Mouse (Mus musculus) heart, postnatal 4 days (tissue): ENCODE measurements around the gene Rpl7l1. TPM values are rescaled to one million over a fixed set of nuclear protein-coding genes. Genes with fewer than 3 reads are reported as not detected.
"Not testable (repeated sequence)": the region's sequence is repeated elsewhere in the genome, so short reads cannot be mapped to it uniquely, and the experiment has no call there.

ENCODE experiments used
- DNase-seq: peaks from one replicate; pipeline ENCODE4 v3.0.0; 2021
- total RNA-seq, 2 experiments: library from RNA; stranded (reverse); gene quantifications; 2 replicates each; pipeline ENCODE4 v1.2.3; 2021

Gene Rpl7l1
- total RNA-seq, 2 experiments from 2014 or later: 69.6 to 71.9 TPM

GRCm38 (mm10) chr17:46774131-46774472 lies 8.4 kb downstream of the Rpl7l1 start:
- no peak for DNase-seq

- DNase-seq: no peak
These were observed 9.0 kb downstream of the Rpl7l1 start for GRCm38 (mm10) chr17:46773278-46774130.

GRCm38 (mm10) chr17:46772404-46773277 lies 9.8 kb downstream of the Rpl7l1 start, which contains the start of gene 2310039H08Rik:
Gene 2310039H08Rik, plus strand, starts transcription at chr17:46772635.
- DNase-seq: peak; percentile 85

GRCm38 (mm10) chr17:46772038-46772403 lies 10.5 kb downstream of the Rpl7l1 start:
- DNase-seq: no peak

- DNase-seq: no peak
These were observed 10.9 kb downstream of the Rpl7l1 start for GRCm38 (mm10) chr17:46771616-46772015.

- no peak for DNase-seq
These were observed 11.4 kb downstream of the Rpl7l1 start for GRCm38 (mm10) chr17:46771025-46771424.

GRCm38 (mm10) chr17:46770546-46770945 lies 11.9 kb downstream of the Rpl7l1 start:
- DNase-seq: no peak

GRCm38 (mm10) chr17:46767868-46768267 lies 14.6 kb downstream of the Rpl7l1 start:
- no peak for DNase-seq

- DNase-seq: not testable (repeated sequence)
These were observed 17.6 kb downstream of the Rpl7l1 start for GRCm38 (mm10) chr17:46764916-46765315.

- DNase-seq: no peak
These were observed 18.9 kb downstream of the Rpl7l1 start, which contains the start of gene Ptcra for GRCm38 (mm10) chr17:46763544-46763943. Gene Ptcra, minus strand, starts transcription at chr17:46763712.

GRCm38 (mm10) chr17:46758753-46759152 lies 23.7 kb downstream of the Rpl7l1 start:
- no peak for DNase-seq

- DNase-seq: peak; percentile 98
These were observed 30.5 kb downstream of the Rpl7l1 start, which contains the start of gene Cnpy3 for GRCm38 (mm10) chr17:46751794-46752556. Gene Cnpy3, minus strand, starts transcription at chr17:46752214.

- DNase-seq: no peak
These were observed 31.2 kb downstream of the Rpl7l1 start for GRCm38 (mm10) chr17:46751056-46751793.

- no peak for DNase-seq
These were observed 31.9 kb downstream of the Rpl7l1 start for GRCm38 (mm10) chr17:46750580-46750979.

- no peak for DNase-seq
These were observed 33.2 kb downstream of the Rpl7l1 start for GRCm38 (mm10) chr17:46749282-46749681.

- DNase-seq: no peak
These were observed 34.7 kb downstream of the Rpl7l1 start for GRCm38 (mm10) chr17:46747806-46748205.

GRCm38 (mm10) chr17:46747234-46747633 lies 35.2 kb downstream of the Rpl7l1 start:
- no peak for DNase-seq

GRCm38 (mm10) chr17:46745506-46745905 lies 37.0 kb downstream of the Rpl7l1 start:
- DNase-seq: no peak

- no peak for DNase-seq
These were observed 39.5 kb downstream of the Rpl7l1 start for GRCm38 (mm10) chr17:46742986-46743385.

- no peak for DNase-seq
These were observed 41.2 kb downstream of the Rpl7l1 start for GRCm38 (mm10) chr17:46741305-46741704.

- DNase-seq: peak; percentile 33
These were observed 46.3 kb downstream of the Rpl7l1 start for GRCm38 (mm10) chr17:46736160-46736559.

- no peak for DNase-seq
These were observed 47.2 kb downstream of the Rpl7l1 start for GRCm38 (mm10) chr17:46735287-46735686.
